Mouse (Mus musculus): ENCODE results near the gene Fbxw26. TPM values are rescaled to one million over a fixed set of nuclear protein-coding genes. Genes with fewer than 3 reads are reported as not detected.

Gene Fbxw26
- polyA plus RNA-seq (2015; fragmentation: Illumina TruSeq; extraction: RNeasy Lipid Tissue Mini Kit (QIAGEN cat#74804); ENCODE audit: insufficient read depth, low replicate concordance) = not detected

GRCm38 (mm10) chr9:109745989-109746388 lies at the start of gene Fbxw26:
Gene Fbxw26, minus strand, starts transcription at chr9:109746089.

GRCm38 (mm10) chr9:109790570-109790969 lies 44.7 kb upstream of the Fbxw26 start, which contains the start of gene Fbxw27:
Gene Fbxw27, minus strand, starts transcription at chr9:109790670.

GRCm38 (mm10) chr9:109702600-109702999 lies 43.3 kb downstream of the Fbxw26 start, which contains the start of gene Fbxw18:
Gene Fbxw18, minus strand, starts transcription at chr9:109702700.

Other genes starting within 250 kb of the Fbxw26 start
- not detected for gene Fbxw15, start 177.8 kb downstream of the Fbxw26 start, polyA plus RNA-seq (2015; fragmentation: Illumina TruSeq; extraction: RNeasy Lipid Tissue Mini Kit (QIAGEN cat#74804); ENCODE audit: insufficient read depth, low replicate concordance)
- not detected for gene Fbxw24, start 120.0 kb downstream of the Fbxw26 start, polyA plus RNA-seq (2015; fragmentation: Illumina TruSeq; extraction: RNeasy Lipid Tissue Mini Kit (QIAGEN cat#74804); ENCODE audit: insufficient read depth, low replicate concordance)
- not detected for gene Fbxw25, start 81.4 kb downstream of the Fbxw26 start, polyA plus RNA-seq (2015; fragmentation: Illumina TruSeq; extraction: RNeasy Lipid Tissue Mini Kit (QIAGEN cat#74804); ENCODE audit: insufficient read depth, low replicate concordance)
- gene Fbxw18, start 43.4 kb downstream of the Fbxw26 start, polyA plus RNA-seq (2015; fragmentation: Illumina TruSeq; extraction: RNeasy Lipid Tissue Mini Kit (QIAGEN cat#74804); ENCODE audit: insufficient read depth, low replicate concordance) = 0.15 TPM
- not detected for gene Fbxw27, start 44.6 kb upstream of the Fbxw26 start, polyA plus RNA-seq (2015; fragmentation: Illumina TruSeq; extraction: RNeasy Lipid Tissue Mini Kit (QIAGEN cat#74804); ENCODE audit: insufficient read depth, low replicate concordance)
- not detected for gene Spink8, start 66.2 kb upstream of the Fbxw26 start, polyA plus RNA-seq (2015; fragmentation: Illumina TruSeq; extraction: RNeasy Lipid Tissue Mini Kit (QIAGEN cat#74804); ENCODE audit: insufficient read depth, low replicate concordance)
- 13.1 TPM for gene Nme6, start 86.7 kb upstream of the Fbxw26 start, polyA plus RNA-seq (2015; fragmentation: Illumina TruSeq; extraction: RNeasy Lipid Tissue Mini Kit (QIAGEN cat#74804); ENCODE audit: insufficient read depth, low replicate concordance)
- 4.7 TPM for gene Camp, start 103.5 kb upstream of the Fbxw26 start, polyA plus RNA-seq (2015; fragmentation: Illumina TruSeq; extraction: RNeasy Lipid Tissue Mini Kit (QIAGEN cat#74804); ENCODE audit: insufficient read depth, low replicate concordance)
- 16.1 TPM for gene Cdc25a, start 129.5 kb upstream of the Fbxw26 start, polyA plus RNA-seq (2015; fragmentation: Illumina TruSeq; extraction: RNeasy Lipid Tissue Mini Kit (QIAGEN cat#74804); ENCODE audit: insufficient read depth, low replicate concordance)
- gene Map4, start 185.4 kb upstream of the Fbxw26 start, polyA plus RNA-seq (2015; fragmentation: Illumina TruSeq; extraction: RNeasy Lipid Tissue Mini Kit (QIAGEN cat#74804); ENCODE audit: insufficient read depth, low replicate concordance) = 71.3 TPM